Mouse (Mus musculus) R1 (cell line): ENCODE measurements at regions not wholly inside any gene's neighbourhood (a gene's known extent, or its start where the extent isn't known, plus 50 kb on each side); places are given as distances from the start of the nearest gene placed in this dataset.

Experiments used
- DNase-seq: peaks from one replicate; pipeline ENCODE4 v3.0.0-alpha.2; 2018; ENCODE audit warnings: low read depth, low spot score

GRCm38 (mm10) chr12:106582760-106583159 lies 572.7 kb downstream of the Vrk1 start:
- no peak for DNase-seq

GRCm38 (mm10) chr12:106585626-106586025 lies 575.6 kb downstream of the Vrk1 start:
- DNase-seq, result peak; percentile 7

- DNase-seq, result no peak
Measured at GRCm38 (mm10) chr12:106592686-106593085, 582.7 kb downstream of the Vrk1 start.

- no peak for DNase-seq
Measured at GRCm38 (mm10) chr12:106597636-106598035, 587.6 kb downstream of the Vrk1 start.

GRCm38 (mm10) chr12:106607240-106607639 lies 597.2 kb downstream of the Vrk1 start:
- no peak for DNase-seq

- DNase-seq, result no peak
Measured at GRCm38 (mm10) chr12:106607655-106608337, 597.8 kb downstream of the Vrk1 start.

GRCm38 (mm10) chr12:106618684-106619083 lies 608.7 kb downstream of the Vrk1 start:
- no peak for DNase-seq

- DNase-seq, result no peak
Measured at GRCm38 (mm10) chr12:106626786-106627185, 616.8 kb downstream of the Vrk1 start.

GRCm38 (mm10) chr12:106632566-106632965 lies 622.5 kb downstream of the Vrk1 start:
- DNase-seq, result no peak

- peak; percentile 75 for DNase-seq
Measured at GRCm38 (mm10) chr12:106633096-106633495, 623.1 kb downstream of the Vrk1 start.

- peak; percentile 10 for DNase-seq
Measured at GRCm38 (mm10) chr12:106658317-106658716, 648.3 kb downstream of the Vrk1 start.

GRCm38 (mm10) chr12:106673232-106673766 lies 663.3 kb downstream of the Vrk1 start:
- peak; percentile 20 for DNase-seq

- DNase-seq, result peak; percentile 75
Measured at GRCm38 (mm10) chr12:106674741-106675140, 664.7 kb downstream of the Vrk1 start.

GRCm38 (mm10) chr12:106676136-106676535 lies 666.1 kb downstream of the Vrk1 start:
- DNase-seq, result no peak

GRCm38 (mm10) chr12:106676566-106676965 lies 666.5 kb downstream of the Vrk1 start:
- DNase-seq, result no peak

GRCm38 (mm10) chr12:106685986-106686385 lies 676.0 kb downstream of the Vrk1 start:
- no peak for DNase-seq

GRCm38 (mm10) chr12:106687751-106688150 lies 677.7 kb downstream of the Vrk1 start:
- no peak for DNase-seq

- DNase-seq, result no peak
Measured at GRCm38 (mm10) chr12:106688156-106688740, 678.2 kb downstream of the Vrk1 start.

- DNase-seq, result no peak
Measured at GRCm38 (mm10) chr12:106702958-106703357, 692.9 kb downstream of the Vrk1 start.

- no peak for DNase-seq
Measured at GRCm38 (mm10) chr12:106721271-106722009, 711.4 kb downstream of the Vrk1 start.

GRCm38 (mm10) chr12:106722010-106722362 lies 712.0 kb downstream of the Vrk1 start:
- no peak for DNase-seq

GRCm38 (mm10) chr12:106722761-106723160 lies 712.7 kb downstream of the Vrk1 start:
- DNase-seq, result no peak

GRCm38 (mm10) chr12:106726920-106727319 lies 716.9 kb downstream of the Vrk1 start:
- DNase-seq, result no peak
